Mouse (Mus musculus) E14TG2a.4 (cell line): ENCODE results near the gene Sytl3.
"Not testable (repeated sequence)": the region's sequence is repeated elsewhere in the genome, so short reads cannot be mapped to it uniquely, and the experiment has no call there.

Experiments
- H3K27me3 ChIP-seq: 2 replicates; pipeline ENCODE4 v1.6.1; 2014; ENCODE audit warnings: low read length, control low read depth; ENCODE audit not compliant: insufficient read depth
- H3K36me3 ChIP-seq: 2 replicates; pipeline ENCODE4 v1.6.1; 2014; ENCODE audit warnings: low read length, control low read depth; ENCODE audit not compliant: insufficient read depth
- H3K4me1 ChIP-seq: replicated peaks from 2 replicates; pipeline ENCODE4 v1.6.1; 2014; ENCODE audit warnings: low read depth, low read length, control low read depth
- H3K4me3 ChIP-seq: replicated peaks from 2 replicates; pipeline ENCODE4 v1.5.1; 2014; ENCODE audit warnings: mild to moderate bottlenecking, low read length
- H3K9me3 ChIP-seq: 2 replicates; pipeline ENCODE4 v1.6.1; 2014; ENCODE audit warnings: low read length, control low read depth
- CTCF ChIP-seq: conservative IDR thresholded peaks from 2 replicates; pipeline ENCODE4 v1.5.1; 2014; ENCODE audit warnings: low read length
- NANOG ChIP-seq: IDR thresholded peaks from 2 replicates; pipeline ENCODE4 v1.6.1; 2014; ENCODE audit warnings: borderline replicate concordance, low read length, mixed read lengths
- POU5F1 ChIP-seq: IDR thresholded peaks from 2 replicates; pipeline ENCODE4 v1.6.1; 2014; ENCODE audit warnings: low read length, borderline replicate concordance

Gene Sytl3

DNA sequence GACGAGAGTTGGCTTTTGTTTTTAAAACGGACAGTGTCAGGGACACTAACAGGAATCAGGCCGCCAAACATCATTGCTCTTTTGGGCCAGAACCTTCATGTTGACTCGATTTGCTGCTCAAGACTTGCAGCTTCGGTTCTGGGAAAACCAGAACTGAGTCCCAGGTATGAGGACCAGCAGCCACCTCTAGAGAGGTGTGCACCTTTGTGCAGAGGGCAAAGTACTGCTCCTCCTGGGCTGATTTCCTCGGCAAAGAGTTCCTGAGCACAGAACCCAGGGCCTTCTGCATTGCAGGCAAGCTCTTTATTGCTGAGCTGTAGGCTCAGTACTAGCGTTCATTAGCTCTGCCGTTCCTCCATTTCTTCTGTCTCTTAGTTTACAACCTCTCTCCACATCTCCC lies 55.1 kb downstream of the Sytl3 start:
- H3K4me1 ChIP-seq, H3K27me3 ChIP-seq, H3K36me3 ChIP-seq, H3K9me3 ChIP-seq, H3K4me3 ChIP-seq: not testable (repeated sequence)

GRCm38 (mm10) chr17:6727996-6728610 lies 69.2 kb downstream of the Sytl3 start:
- Histone ChIP-seq H3K4me3 (no peak overlapping the region), H3K9me3 (peaks cover 9% of the 10 kb centered on the region), H3K36me3 (no peaks in the 10 kb centered on the region), H3K4me1 (peaks cover 11% of the 10 kb centered on the region), H3K27me3 (no peaks in the 10 kb centered on the region)
- TF ChIP-seq NANOG (no peak), CTCF (no peak), POU5F1 (no peak)

DNA sequence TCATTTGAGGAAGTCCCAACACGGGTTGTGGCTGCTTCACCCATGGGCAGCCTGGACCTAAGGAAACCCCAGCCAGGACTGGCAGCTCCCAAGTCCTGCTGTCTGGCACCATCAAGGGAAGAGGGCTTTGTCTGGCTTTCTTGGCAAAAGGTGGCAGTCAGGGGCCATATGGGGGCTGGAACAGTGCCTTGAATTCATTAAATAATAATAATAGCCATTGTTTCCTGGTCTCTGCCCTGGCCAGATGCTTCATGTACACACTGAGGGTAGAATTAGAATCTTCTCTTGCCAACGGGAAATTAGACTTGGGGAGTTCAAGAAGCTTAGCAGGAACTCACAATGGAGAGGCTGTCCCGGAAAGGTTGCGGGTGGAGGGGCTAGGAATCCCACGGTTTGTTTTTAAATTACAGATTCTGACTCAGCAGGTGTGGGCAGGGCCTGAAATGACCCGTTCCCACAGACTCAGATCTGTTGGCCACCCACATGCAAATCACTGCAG lies 70.4 kb downstream of the Sytl3 start:
- Histone ChIP-seq H3K36me3 (peaks cover 5% of the 10 kb centered on the region; the same call in 1 of the 2 replicates), H3K4me1 (peaks cover 11% of the 10 kb centered on the region), H3K9me3 (peaks cover 21% of the 10 kb centered on the region), H3K27me3 (no peaks in the 10 kb centered on the region), H3K4me3 (no peak overlapping the region)
- TF ChIP-seq NANOG, result no peak
- TF ChIP-seq POU5F1, result no peak
- no peak for TF ChIP-seq CTCF

DNA sequence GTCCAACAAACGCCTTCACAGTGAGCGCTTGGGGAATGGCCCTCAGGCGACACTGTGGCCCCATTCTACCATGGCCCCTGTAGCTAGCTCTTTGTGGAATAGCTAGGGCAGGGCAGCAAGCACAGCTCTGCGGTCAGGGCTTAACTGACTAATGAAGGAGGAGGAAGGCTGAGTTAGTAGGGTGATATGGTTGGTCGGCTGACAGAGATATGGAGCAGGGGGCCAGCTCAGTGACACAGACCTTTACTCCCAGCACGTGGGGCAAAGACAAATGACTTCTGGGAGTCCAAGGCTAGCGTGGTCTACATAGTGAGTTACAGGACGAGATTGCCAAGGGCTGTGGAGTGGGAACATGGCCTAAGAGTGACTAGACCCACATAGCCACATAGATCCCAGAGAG lies 72.2 kb downstream of the Sytl3 start:
- no peaks in the 10 kb centered on the region for H3K27me3 ChIP-seq
- H3K4me3 ChIP-seq, result no peak overlapping the region
- peaks cover 39% of the 10 kb centered on the region for H3K9me3 ChIP-seq
- no peak for TF ChIP-seq POU5F1
- TF ChIP-seq CTCF, result no peak
- no peak for TF ChIP-seq NANOG
- peaks cover 21% of the 10 kb centered on the region for H3K36me3 ChIP-seq
- peaks cover 11% of the 10 kb centered on the region for H3K4me1 ChIP-seq

DNA sequence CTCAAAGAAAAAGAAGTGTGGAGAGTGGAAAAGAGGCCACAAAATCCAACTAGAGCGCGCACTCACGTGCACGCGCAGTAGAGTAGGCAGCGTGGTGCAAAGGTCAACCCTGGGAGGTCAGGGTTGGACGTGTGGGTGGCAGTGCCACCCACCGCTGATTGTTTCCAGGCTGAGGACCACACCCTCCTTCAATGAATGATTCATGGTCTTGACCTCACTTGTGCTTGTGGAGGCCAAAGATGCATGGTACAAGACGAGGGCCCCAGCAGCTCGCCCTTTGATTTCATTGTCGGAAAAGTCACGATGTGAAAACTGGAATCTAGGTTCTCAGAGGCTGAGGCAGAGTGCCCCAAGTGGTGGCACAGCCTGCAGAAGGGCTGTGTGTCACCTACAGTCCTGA lies 72.7 kb downstream of the Sytl3 start:
- H3K27me3 ChIP-seq, result no peaks in the 10 kb centered on the region
- peaks cover 44% of the 10 kb centered on the region for H3K9me3 ChIP-seq
- H3K4me3 ChIP-seq, result no peak overlapping the region
- TF ChIP-seq NANOG (no peak), CTCF (no peak), POU5F1 (no peak)
- peaks cover 11% of the 10 kb centered on the region for H3K4me1 ChIP-seq
- peaks cover 26% of the 10 kb centered on the region for H3K36me3 ChIP-seq

DNA sequence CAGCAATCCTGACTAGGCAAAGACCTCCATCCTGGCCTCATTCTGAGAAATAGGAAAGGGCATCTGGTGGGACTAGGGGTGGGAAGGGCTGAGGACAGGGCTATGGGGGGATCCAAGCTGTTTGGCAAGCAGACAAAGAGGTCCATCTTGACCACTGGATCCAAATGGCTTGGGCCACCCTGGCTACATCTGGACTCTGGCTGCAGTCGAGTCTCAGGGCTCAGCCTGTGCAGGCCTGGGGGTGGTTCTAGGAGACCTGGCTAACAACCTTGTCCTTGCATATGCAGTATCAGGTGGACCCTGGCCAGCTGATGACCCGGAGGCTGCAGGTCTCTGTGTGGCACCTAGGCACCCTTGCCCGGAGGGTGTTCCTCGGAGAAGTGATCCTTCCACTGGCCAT lies 73.8 kb downstream of the Sytl3 start:
- Histone ChIP-seq H3K36me3 (peaks cover 36% of the 10 kb centered on the region), H3K27me3 (no peaks in the 10 kb centered on the region), H3K4me1 (peaks cover 11% of the 10 kb centered on the region), H3K9me3 (peaks cover 54% of the 10 kb centered on the region), H3K4me3 (no peak overlapping the region)
- TF ChIP-seq POU5F1, result no peak
- no peak for TF ChIP-seq CTCF
- TF ChIP-seq NANOG, result no peak

DNA sequence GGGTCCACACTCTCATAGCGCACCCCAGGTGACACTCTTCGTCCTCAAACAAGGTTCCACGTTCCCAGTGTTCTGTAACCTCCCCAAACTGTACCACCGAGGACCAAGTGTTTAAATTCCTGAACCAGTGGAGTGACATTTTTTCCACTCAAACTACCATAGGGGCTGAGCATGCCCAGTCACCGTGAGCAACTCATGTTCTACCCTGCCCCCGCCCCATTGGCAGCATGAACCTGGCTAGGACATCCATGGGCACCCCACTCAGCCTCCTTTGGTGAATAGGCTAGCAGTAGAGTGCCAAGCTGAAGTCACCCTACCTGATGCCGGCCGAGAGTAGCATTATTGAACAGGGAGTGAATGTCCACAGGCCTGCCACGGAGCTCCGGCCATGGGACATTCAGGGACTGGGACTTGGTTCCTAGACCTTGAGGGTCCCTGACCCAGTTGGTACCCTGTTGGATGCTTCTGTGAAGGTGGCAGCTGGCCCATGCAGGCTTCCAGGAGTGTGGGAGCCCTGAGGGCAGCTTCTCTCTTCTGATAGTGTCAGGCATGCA lies 74.5 kb downstream of the Sytl3 start:
- TF ChIP-seq POU5F1, result no peak
- TF ChIP-seq CTCF, result no peak
- no peak for TF ChIP-seq NANOG
- peaks cover 43% of the 10 kb centered on the region for H3K36me3 ChIP-seq
- no peaks in the 10 kb centered on the region for H3K27me3 ChIP-seq

DNA sequence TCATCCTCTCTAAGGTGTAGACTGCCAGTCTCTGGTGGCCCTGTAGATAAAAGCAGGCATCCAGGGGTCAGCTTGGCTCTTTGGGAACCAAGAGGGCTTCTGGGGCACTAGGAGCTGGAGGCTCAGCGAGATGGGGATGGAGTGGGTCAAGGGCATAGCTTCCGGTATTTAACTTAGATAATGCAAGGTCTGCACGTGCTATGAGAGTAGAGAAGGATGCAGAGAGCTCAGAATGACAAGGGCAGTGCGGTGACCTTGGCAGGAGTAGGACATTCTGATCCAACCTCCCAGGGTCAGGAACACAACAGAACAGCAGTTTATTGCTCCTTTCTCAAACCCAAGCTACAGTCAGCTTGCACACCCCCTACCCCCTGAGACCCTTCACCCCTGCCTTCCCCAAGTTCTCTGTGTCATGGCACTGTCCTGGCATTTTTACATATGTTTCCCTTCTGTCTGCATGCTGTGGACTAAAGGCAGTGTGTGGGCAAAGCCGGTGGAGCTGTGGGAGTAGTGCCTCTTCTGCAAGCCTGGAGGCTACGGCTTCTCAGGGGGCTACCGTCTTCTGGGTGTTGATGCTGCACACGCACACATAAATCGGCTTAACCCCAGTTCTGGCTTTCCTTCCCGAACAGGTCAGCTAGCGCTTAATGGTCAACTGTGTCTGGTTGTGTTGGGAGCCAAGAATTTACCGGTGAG lies 76.0 kb downstream of the Sytl3 start:
- Histone ChIP-seq H3K9me3 (peaks cover 77% of the 10 kb centered on the region), H3K36me3 (peaks cover 58% of the 10 kb centered on the region), H3K27me3 (no peaks in the 10 kb centered on the region), H3K4me1 (peaks cover 5% of the 10 kb centered on the region), H3K4me3 (no peak overlapping the region)
- TF ChIP-seq CTCF (no peak), POU5F1 (no peak), NANOG (no peak)

More for the DNA sequence above, 74.5 kb downstream of the Sytl3 start:
- peaks cover 11% of the 10 kb centered on the region for H3K4me1 ChIP-seq
- peaks cover 62% of the 10 kb centered on the region for H3K9me3 ChIP-seq
- H3K4me3 ChIP-seq, result no peak overlapping the region
